Mouse (Mus musculus): ENCODE data around the gene Raver1. TPM values are rescaled to one million over a fixed set of nuclear protein-coding genes. Genes with fewer than 3 reads are reported as not detected.

Raver1 gene
- total RNA-seq, 2 experiments from 2014 or later, result 31.2 to 31.4 TPM

- intact Hi-C loops (cut with DNase I), result no loop called here
Observed at GRCm38 (mm10) chr9:21113751-21114150, 21.9 kb upstream of the Raver1 start.

GRCm38 (mm10) chr9:21107607-21108237, 15.9 kb upstream of the Raver1 start:
- DNase-seq (ENCODE audit: extremely low spot score in 1 of 2, low spot score in 2 of 2), result no peak
- intact Hi-C loops (cut with DNase I), result no loop called here

More at GRCm38 (mm10) chr9:21113751-21114150, 21.9 kb upstream of the Raver1 start:
- no peak for DNase-seq (ENCODE audit: extremely low spot score in 1 of 2, low spot score in 2 of 2)

- intact Hi-C loops (cut with DNase I), result no loop called here
- DNase-seq (ENCODE audit: extremely low spot score in 1 of 2, low spot score in 2 of 2), result no peak
Observed at GRCm38 (mm10) chr9:21105760-21106564, 14.2 kb upstream of the Raver1 start.

- intact Hi-C loops (cut with DNase I), result no loop called here
- no peak for DNase-seq (ENCODE audit: extremely low spot score in 1 of 2, low spot score in 2 of 2)
Observed at GRCm38 (mm10) chr9:21104814-21105213, 13.0 kb upstream of the Raver1 start.

GRCm38 (mm10) chr9:21102076-21102475, 10.3 kb upstream of the Raver1 start:
- intact Hi-C loops (cut with DNase I), result no loop called here
- no peak for DNase-seq (ENCODE audit: extremely low spot score in 1 of 2, low spot score in 2 of 2)

- no peak for DNase-seq (ENCODE audit: extremely low spot score in 1 of 2, low spot score in 2 of 2)
- intact Hi-C loops (cut with DNase I), result no loop called here
Observed at GRCm38 (mm10) chr9:21100447-21101161, 8.8 kb upstream of the Raver1 start.

GRCm38 (mm10) chr9:21097793-21098192, 6.0 kb upstream of the Raver1 start:
- intact Hi-C loops (cut with DNase I), result no loop called here
- no peak for DNase-seq (ENCODE audit: extremely low spot score in 1 of 2, low spot score in 2 of 2)

GRCm38 (mm10) chr9:21095958-21096357, 4.2 kb upstream of the Raver1 start:
- DNase-seq (ENCODE audit: extremely low spot score in 1 of 2, low spot score in 2 of 2), result no peak
- intact Hi-C loops (cut with DNase I), result no loop called here

GRCm38 (mm10) chr9:21093423-21093822, 1.6 kb upstream of the Raver1 start:
- intact Hi-C loops (cut with DNase I), result loop anchor here (5.0 kb wide), 1 partner anchor 39 kb away; the partner anchor contains the start of gene Tyk2
- no peak for DNase-seq (ENCODE audit: extremely low spot score in 1 of 2, low spot score in 2 of 2)

- no peak for DNase-seq (ENCODE audit: extremely low spot score in 1 of 2, low spot score in 2 of 2)
- intact Hi-C loops (cut with DNase I), result loop anchor here (5.0 kb wide), 1 partner anchor 41 kb away; the partner anchor contains the start of gene Tyk2
Observed at GRCm38 (mm10) chr9:21090972-21091706, 669 bp downstream of the Raver1 start.

GRCm38 (mm10) chr9:21090537-21090936, 1.3 kb downstream of the Raver1 start:
- intact Hi-C loops (cut with DNase I), result loop anchor here (5.0 kb wide), 1 partner anchor 42 kb away; the partner anchor contains the start of gene Tyk2
- DNase-seq (ENCODE audit: extremely low spot score in 1 of 2, low spot score in 2 of 2), result no peak

GRCm38 (mm10) chr9:21083324-21083723, 8.5 kb downstream of the Raver1 start:
- intact Hi-C loops (cut with DNase I), result no loop called here
- no peak for DNase-seq (ENCODE audit: extremely low spot score in 1 of 2, low spot score in 2 of 2)

GRCm38 (mm10) chr9:21081127-21081526, 10.7 kb downstream of the Raver1 start:
- intact Hi-C loops (cut with DNase I), result no loop called here
- no peak for DNase-seq (ENCODE audit: extremely low spot score in 1 of 2, low spot score in 2 of 2)

- intact Hi-C loops (cut with DNase I), result no loop called here
- DNase-seq (ENCODE audit: extremely low spot score in 1 of 2, low spot score in 2 of 2), result no peak
Observed at GRCm38 (mm10) chr9:21075625-21076024, 16.2 kb downstream of the Raver1 start.

- DNase-seq (ENCODE audit: extremely low spot score in 1 of 2, low spot score in 2 of 2), result no peak
- intact Hi-C loops (cut with DNase I), result loop anchor here (5.0 kb wide), 1 partner anchor 42 kb away; the partner anchor contains the start of gene Icam5
Observed at GRCm38 (mm10) chr9:21074173-21074572, 17.6 kb downstream of the Raver1 start.

- intact Hi-C loops (cut with DNase I), result loop anchor here (5.0 kb wide), 1 partner anchor 41 kb away; the partner anchor contains the start of gene Icam5
- DNase-seq (ENCODE audit: extremely low spot score in 1 of 2, low spot score in 2 of 2), result peak; percentile 90 to 95
Observed at GRCm38 (mm10) chr9:21073044-21073840, 18.6 kb downstream of the Raver1 start, which contains the start of the genes Gm49373 and Fdx1l. TSS of gene Gm49373 (minus strand) at chr9:21073096. TSS of gene Fdx1l (minus strand) at chr9:21073614.

GRCm38 (mm10) chr9:21072641-21073040, 19.2 kb downstream of the Raver1 start:
- no peak for DNase-seq (ENCODE audit: extremely low spot score in 1 of 2, low spot score in 2 of 2)
- intact Hi-C loops (cut with DNase I), result loop anchor here (5.0 kb wide), 1 partner anchor 40 kb away; the partner anchor contains the start of gene Icam5
